Mouse (Mus musculus) inflammation-experienced regulatory T-cells, adult 6 months (primary cell): ENCODE results near the gene Fam219a. TPM values are rescaled to one million over a fixed set of nuclear protein-coding genes. Genes with fewer than 3 reads are reported as not detected.

ENCODE experiments used
- ATAC-seq: one replicate; pipeline ENCODE4 v1.8.0; 2017
- polyA plus RNA-seq, 3 experiments: library from polyadenylated mRNA; unstranded; fragments of 100-300 nt; shearing (Covaris generic); gene quantifications; one replicate each; pipeline ENCODE4 v1.2.1; 2017

Gene Fam219a
- polyA plus RNA-seq, 3 experiments from 2014 or later, result 0.17 to 0.47 (median 0.28) TPM

DNA sequence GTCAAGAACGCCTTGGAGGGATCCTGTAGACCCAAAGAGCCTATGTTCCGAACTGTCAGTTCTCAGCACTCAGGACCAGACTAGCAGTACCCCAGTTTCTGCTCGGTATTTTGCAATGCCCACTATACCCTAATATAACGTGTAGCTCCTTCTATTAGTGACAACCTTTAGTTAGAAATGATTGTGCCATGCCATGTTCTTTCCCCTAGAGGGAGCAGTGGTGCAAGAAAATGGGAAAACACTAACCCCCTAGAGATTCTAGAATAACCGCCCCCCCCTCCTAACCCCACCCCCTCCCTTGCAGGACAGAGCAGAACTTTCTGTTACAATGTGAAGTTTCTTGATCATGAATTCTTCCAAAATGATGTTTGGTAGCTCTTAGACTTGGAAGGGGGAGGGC is 65.0 kb downstream of the Fam219a start:
- ATAC-seq, result no peak

- peak; percentile 49 for ATAC-seq
These were observed 66.3 kb downstream of the Fam219a start, which contains the start of gene AI464131 for GRCm38 (mm10) chr4:41502986-41503412. AI464131 (minus strand) TSS chr4:41503076.

DNA sequence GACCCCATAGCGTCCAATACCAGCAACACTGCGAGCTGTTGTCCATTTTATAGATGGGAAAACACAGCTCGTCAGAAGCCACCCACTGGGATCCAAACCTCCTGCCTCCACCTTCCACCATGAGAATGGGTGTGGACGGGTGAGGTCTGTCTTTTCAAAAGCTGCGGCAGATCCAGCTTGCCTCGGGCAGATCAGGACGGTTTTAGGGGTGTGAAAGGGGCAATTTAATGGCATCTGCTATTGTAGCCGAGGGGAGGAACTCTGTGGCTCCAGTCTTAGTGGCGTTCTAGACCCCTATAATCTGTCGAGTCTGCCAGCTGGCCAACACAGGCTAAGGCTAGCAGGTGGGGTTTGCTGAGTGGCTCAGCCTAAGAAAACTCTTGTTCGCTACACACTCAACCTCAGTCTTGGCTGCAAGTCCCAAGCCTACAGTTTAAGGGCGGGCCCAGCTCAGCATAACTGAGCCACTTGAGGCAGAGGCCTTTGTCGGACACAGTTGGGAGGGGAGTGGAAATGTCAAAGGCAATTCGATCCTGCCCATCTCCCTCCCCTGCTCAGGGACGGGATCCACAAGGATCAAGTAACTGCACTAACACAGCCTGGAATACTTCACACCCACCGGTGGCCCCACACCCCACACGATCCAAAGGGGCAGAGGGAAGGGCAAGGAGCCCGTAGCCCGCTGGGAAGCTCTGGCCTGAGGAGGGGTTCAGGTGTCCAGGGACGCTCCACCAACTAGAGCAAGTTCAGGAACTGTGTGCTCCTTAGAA is 67.0 kb downstream of the Fam219a start:
- ATAC-seq, result no peak

- no peak for ATAC-seq
These were observed 68.6 kb downstream of the Fam219a start for GRCm38 (mm10) chr4:41500787-41501186.

DNA sequence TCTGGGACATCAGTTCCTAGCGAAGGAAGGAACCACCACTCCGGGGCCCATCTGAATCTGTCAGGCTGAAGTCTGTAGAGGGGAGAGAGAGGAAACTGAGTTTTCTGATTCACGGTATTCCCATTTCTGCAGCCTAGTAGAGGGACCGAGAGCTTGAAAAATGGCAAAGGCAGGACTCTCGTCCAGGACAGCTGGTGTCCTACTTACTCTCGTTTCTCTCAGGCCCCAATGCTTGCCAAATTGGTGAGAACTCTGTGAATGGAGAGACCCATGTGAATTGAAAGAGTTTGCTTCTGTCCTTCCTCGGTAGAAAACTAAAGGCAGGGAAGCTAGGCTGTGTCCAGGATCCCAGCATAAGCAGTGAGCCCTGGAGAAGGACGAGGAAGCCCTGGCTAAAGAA is 69.7 kb downstream of the Fam219a start:
- no peak for ATAC-seq

DNA sequence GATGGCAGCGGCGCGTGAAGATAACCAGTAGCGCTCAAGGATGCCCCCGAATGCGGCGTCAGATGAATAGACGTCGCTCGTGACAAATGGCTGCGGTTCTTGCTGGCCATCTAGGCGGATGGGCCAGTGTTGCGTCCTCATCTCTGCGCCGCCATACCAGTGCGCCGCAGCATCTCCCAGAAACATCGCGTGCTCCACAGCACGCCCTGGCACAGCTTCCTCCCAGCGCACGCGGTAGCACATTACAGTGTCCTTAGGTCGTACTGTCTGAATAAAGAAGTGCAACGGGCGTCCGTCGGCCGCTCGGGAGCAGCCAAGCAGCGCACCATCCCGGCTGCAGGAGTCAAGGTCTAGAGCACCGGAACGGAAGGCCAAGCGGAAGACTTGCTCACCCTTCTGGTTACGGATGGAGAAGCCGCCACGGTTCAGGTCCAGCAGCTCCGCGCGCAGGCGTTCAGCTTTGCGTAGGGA is 70.4 kb downstream of the Fam219a start:
- no peak for ATAC-seq

DNA sequence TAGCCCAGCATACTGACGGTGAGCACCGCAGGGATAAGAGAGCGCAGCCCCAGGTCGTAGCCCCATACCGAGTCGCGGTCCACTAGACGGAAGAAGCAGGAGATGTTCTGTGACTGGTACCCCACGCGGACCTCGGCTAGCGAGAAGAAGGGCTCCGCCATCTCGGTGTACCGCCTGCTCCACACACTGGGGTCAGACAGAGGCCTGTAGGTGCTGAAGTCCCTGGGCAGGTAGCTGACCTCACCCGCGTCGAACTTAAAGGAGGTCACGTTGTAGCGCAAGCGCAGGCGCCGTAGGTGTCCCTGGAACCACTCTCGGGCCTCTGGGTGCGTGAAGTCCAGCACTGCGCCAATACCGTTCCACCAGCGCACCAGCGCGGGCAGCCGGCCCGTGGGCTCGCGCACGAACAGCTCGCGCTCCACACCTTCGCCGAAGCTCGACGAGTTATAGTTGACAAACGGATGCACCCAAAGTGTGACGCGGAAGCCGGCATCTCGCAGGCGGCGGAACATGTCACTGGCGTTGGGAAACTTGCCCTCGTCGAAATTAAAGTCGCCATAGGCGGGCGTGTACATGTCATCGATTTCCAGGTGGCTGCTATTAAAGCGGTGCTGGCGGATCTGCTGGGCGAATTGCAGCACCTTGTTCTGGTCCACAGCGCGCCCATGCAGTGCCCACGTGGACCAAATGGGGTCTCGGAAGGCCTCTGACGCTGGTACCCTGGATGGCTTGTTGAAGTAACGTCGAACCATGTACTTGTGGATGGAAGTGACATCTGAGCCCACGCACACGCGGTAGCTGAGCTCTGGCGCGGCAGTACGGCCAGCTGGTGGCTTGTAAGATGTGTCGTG is 71.1 kb downstream of the Fam219a start:
- ATAC-seq, result no peak

DNA sequence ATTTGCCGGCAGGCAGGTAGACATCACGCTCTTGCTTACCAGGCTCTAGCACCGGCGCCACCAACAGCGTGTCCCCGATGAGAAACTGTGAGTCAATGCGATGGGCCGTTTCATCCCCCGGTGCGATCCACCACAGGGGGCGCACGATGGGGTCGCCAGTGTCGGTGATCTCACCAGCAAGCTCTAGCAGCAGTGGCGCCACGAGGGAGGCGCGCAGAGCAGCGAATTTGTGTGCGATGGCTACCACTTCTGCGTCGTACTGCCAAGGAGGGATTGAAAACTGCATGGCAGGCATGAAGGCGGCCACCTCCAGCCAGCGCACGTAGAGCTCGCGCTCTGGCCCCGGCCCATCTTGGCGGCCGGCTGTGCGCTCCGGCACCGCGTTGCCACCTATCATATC is 71.8 kb downstream of the Fam219a start:
- no peak for ATAC-seq

- no peak for ATAC-seq
These were observed 72.3 kb downstream of the Fam219a start for GRCm38 (mm10) chr4:41497046-41497445.

GRCm38 (mm10) chr4:41495850-41496249 is 73.5 kb downstream of the Fam219a start:
- no peak for ATAC-seq

GRCm38 (mm10) chr4:41495076-41495475 is 74.3 kb downstream of the Fam219a start:
- no peak for ATAC-seq

- no peak for ATAC-seq
These were observed 75.0 kb downstream of the Fam219a start for GRCm38 (mm10) chr4:41494378-41494777.

DNA sequence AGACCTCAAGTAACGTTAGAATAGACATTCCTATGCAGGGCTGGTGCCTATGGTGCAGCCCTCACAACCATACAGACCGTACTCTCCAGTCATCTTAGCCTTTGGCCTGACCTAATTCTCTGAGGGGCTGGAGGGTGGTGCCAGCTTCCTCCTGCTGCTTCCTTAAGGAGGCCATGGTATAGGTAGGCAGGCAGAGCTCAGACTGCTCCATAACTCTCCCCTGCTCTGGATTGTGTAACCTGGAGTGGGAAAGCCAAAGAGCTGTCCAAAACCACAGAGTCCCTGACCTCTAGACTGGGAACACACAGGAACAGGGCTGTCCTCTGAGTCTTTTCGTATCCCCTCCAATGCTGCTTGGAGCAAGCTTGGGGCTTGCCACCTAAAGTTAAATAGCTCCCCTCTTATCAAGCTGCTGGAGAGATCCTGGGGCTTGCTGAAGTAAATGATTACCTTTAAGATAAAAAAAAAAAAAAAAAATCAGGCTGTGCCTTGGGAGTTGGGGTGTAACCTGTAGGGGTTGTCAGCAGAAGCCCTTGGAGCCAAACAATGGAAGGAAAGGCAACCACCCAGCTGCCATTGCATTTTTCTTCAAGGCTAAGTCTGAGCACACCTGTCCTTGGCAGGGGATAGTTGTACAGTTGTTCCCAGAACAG is 75.7 kb downstream of the Fam219a start:
- ATAC-seq, result no peak

- ATAC-seq, result no peak
These were observed 76.4 kb downstream of the Fam219a start for GRCm38 (mm10) chr4:41492951-41493350.

DNA sequence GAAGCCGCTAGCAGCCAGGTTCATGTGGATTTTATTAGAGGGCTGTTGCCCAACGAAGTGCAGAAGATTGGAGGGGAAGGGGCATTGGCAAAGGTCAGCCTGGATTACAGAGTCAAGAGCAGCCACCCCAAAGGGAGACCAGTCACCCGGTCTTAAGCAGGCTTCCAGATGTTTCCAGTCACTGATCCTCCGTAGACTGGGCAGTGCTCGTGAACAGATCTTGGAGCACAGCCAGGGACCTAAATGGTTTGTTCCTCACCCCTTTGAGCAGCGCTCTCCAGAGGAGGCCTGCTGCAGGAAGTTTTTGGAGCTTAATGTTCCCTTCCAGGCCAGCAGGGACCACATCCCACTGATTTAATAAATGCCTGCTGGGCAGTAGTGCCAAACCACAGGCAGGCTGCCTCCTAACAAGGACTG is 87.7 kb downstream of the Fam219a start:
- ATAC-seq, result no peak

GRCm38 (mm10) chr4:41480254-41480653 is 89.1 kb downstream of the Fam219a start:
- no peak for ATAC-seq

DNA sequence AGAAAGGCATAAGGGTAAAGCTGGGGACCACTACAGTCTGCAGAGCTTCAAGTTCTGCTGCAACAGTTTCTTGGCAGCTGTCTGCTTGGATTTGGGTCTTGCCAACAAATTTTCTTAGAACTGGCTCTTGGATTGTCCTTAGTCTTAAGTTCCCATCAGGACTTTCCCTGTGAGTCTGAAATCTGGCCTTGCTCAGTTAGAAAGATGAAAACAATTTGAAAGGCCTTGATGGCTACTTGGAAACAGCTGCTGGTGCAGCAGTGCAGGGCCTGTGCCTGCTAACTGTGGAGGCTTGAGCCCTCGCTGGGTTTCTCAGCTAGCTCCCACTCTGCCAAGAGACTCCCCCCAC is 89.9 kb downstream of the Fam219a start:
- no peak for ATAC-seq

DNA sequence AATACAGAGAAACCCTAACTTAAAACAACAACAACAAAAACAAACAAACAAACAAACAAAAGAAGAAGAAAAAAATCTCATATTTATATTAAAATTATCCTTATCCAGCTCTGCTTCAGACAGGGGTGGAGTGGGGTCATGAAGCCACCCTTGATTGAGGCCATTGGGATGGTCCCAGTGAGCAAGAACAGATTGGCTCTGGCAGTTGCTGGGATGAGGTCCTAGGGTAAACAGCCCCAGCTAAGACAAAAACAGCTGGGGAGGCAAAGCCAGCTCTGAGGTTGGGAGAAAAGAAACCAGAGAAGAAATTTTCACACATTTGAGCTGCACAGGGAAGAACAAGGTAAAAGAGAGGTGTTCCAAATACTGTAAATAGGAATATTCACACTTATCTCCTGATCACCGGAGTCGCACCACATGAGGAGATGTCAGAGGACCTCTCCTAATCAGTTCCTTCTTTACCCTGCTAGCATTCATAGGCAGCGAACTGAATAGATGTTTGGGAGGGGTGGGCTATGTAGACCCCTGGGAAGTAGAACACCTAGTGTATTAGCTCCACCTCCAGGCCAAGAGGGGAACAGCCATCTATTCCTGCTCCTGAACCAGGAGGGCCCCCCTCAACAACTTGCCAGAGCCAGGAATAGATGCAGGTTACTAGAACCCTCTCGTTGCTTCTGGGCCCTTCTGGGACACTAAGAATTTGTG is 90.4 kb downstream of the Fam219a start:
- no peak for ATAC-seq

DNA sequence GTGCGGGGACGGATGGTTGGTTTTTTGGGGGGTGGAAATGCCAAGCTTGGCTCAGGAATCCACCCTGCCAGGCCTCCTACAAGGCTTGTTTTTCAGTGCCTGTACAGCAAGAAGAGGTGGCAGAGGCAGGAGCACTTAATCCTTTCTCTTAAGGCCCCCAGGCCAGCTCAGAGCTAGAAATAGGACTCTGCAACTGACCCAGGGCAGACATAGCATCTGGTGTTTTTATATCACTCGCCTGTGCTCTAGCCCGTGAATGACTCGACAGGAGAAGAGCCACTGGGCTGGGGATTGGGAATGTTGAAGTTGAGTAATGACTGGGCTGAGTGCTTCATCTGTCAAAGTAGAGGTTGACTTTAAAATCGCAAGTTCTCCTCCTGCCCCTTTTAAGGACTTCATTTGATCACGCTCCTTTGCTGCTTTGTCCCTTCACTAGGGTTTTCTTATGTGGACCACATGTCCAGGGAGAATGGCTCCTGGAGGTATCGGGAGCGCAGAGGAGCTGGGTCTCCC is 91.6 kb downstream of the Fam219a start:
- ATAC-seq, result no peak

- no peak for ATAC-seq
These were observed 98.0 kb downstream of the Fam219a start for GRCm38 (mm10) chr4:41471384-41471689.

DNA sequence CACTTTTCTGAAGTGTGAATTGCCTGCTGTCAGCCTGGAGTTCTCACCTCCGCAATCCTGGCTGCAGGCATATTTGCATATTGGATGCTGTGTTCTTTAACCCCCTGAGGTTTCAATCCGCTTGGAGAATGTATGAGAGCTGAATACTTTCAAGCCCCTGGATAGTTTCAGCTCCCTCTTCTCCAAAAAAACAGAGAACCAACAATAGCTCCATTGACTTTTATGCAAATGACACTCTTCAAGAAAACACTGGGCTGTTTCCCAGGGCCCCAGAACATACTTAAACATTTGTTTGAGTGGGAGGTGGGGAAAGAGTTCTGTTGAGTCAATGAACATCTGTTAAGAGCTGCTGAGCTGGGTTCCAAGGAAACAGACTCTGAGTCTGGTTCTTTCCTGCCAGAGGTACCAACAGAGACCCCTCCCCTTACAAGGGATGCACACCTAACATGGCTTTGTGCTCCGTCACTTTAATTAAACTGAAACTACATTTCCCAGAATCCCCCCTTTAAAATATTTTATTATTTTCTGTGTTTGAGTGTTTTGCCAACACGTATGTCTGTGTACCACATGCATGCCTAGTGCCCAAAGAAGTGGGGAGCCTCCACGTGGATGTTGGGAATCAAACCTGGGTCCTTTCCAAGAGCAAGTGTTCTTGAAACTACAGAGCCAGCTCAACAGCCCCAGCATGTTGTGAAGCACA is 98.5 kb downstream of the Fam219a start:
- no peak for ATAC-seq
